Mouse (Mus musculus): ENCODE measurements around the gene Ripk1. TPM values are rescaled to one million over a fixed set of nuclear protein-coding genes. Genes with fewer than 3 reads are reported as not detected.

Ripk1 gene
- polyA plus RNA-seq (2017; shearing (Covaris generic)), result 10 to 100 TPM; 52.1 to 69.4 TPM

DNA sequence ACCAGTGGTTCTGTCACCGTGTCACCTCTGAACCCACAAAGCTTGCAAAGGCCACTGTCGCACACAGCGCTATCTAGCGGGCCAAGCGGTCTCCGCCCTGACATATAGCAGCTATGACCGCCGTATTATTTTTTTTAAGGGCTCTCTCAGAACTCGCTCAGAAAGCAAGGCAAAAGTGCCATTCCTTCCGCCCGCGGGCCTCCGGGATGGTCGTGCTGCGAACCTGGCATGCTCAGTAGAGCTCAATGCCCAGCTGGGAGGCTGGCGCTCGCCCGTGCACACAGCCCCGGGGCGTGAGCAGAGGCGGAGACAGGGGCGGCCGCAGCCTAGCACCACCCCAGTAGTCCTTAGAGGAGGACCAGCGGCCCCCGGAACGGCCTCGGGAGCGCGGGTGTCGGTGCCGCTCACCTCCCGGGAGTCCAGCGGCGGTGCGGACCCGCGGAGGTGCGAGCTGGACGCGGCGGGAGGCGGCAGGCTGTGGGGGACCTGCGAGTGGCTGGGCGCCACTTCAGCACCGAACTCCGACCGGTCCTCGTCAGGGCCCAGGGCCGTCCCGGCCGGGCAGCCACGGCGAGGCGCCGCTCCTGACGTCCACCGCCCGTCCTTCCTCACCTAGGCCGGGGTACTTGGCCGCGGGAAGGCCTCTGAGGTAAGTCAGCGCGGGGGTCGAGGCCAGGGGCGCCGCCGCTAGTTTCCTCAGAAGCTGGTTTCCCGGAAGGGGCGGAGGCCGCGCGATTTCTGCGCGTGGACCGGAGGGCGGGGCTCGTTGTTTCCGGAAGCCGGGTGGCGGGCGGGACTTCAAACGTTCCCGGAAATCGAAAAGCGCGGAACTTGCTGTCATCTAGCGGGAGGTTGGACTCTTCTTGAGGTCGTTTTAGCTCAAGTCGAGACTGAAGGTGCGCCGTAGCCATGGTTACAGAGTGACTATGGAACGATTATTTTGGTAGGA, at the start of gene Ripk1, which contains the start of gene Serpinb6a:
Gene Ripk1 (plus strand): TSS at position 306 of the 949 bp plus-strand sequence.
Gene Serpinb6a (minus strand): TSS at position 737 of the 949 bp plus-strand sequence.

DNA sequence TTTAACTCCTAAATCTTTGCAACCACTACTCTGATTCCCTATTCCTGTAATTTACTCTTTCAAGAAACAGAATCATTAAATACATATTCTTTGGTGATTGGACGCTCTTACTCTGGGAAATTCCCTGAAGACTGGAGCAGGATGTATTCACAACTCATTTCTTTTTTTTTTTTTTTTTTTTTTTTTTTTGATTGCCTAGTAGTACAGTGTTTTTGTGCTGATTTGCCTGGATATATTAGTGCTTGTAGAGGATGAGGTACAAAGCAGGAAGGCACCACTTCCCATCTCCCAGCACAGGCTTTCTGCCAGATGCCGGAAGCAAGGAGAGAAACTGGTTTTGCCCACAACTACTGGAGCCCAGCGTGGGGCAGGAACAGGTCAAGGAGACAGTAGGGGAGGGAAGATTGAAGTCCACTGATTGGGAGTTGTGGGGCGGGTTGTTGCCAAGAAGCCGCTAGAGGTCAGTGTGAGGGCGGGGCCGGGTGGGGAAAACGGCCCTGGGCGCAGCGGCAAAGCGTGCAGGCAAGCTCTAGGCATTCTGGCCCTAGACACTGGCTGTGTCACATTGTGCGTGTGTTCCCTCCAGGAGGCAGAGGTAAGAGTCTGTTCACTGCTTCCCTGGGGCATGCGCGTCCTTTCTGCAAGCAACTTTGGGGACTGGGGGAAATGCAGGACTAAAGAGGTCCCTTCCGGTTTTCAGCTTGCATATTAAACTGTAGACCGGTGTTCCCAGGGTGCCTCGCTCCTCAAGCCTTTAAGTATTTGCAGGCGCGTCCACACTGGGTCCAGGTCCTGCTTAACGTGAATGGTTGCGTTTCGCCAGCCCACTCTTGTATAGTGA, 37.7 kb upstream of the Ripk1 start, which contains the start of gene Nqo2:
Gene Nqo2 (plus strand): TSS at position 482 of the 841 bp plus-strand sequence.

DNA sequence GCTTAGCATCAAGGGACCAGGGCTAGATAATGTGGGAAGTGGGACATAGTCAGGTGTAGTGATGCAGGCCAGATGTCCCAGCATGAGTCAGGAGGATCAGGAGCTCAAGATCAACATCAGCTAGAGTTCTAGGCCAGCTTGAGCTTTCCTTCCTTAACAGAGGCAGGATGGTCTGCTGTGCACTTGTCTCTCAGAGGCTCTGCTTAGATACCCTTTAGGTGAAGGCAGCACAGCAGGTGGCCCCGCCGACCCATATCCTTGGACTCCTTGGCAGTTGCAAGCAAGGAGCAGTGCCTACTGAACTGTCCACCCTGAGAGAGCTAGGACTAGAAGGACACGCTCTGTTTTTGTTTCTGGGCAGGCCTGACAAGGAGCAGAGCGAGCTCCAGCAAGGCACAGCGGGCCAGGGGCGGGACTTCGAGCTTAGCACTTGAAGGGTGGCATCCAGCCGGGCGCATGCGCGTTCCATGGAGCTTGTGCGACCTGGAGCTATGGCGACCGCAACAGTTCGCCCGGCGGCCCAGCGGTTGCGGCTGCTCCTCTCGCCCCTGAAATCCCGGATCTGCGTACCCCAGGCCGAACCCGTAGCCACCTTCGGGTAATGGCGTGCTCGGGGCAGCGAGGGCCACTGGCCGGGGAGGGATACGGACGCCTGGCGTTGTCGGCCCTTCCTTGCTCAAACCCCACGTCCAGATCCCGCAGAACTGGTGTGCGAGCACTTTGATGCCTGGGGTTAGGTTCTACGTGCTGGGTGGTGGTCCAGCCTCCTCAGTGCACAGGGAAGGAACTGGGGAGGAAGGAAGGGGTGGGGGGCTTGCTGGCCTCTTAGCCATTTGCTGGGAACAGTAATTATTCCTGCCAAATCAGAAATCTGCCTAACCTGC, 35.3 kb downstream of the Ripk1 start, which contains the start of gene Bphl:
Gene Bphl (plus strand): TSS at position 426 of the 884 bp plus-strand sequence.

DNA sequence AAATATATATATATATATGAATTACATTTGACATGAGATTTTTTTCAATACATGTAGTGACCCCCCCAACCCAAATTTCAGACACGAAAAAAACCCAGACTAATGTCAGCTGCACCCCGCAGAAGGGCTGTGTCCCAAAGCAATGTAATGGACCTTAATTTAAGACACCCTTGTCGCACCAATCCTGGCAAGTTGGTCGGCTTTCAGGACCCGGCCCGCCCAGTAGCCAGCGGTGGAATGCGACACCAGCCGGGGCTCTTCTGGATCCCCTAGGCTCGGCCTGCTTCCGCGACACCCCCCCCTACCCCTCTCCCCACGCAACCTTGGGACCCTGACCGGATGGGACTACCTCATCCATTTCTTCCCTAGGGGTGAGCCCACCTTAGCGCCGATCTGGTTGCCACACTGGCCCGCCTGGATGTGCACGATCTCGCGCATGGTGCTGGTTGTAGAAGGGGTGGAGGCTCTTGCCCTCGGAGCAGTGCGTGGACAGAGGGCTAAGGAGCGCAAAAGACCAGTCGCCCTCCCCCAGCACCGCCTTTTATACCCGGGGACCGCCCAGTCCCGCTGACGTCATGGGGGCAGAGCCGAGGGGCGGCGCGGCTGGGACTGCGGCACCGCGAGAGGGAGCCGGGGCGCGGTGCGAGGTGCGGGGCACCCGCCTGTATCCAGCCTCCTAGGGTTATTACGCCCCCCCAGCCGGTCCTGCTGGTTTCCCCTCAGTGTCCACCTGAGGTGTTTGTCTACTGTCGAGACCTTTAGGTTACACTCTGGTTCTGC, 75.5 kb downstream of the Ripk1 start, which contains the start of gene Tubb2a:
Gene Tubb2a (minus strand): TSS at position 516 of the 780 bp plus-strand sequence.

Other genes starting within 250 kb of the Ripk1 start
- not detected for gene Serpinb6e, start 159.0 kb upstream of the Ripk1 start, polyA plus RNA-seq (2017; shearing (Covaris generic))
- under 1 TPM in 1 of 2 experiments, not detected in 1; 0.29 TPM for gene Serpinb6c, start 96.7 kb upstream of the Ripk1 start, polyA plus RNA-seq (2017; shearing (Covaris generic))
- gene Nqo2, start 37.7 kb upstream of the Ripk1 start, polyA plus RNA-seq (2017; shearing (Covaris generic)), result 10 to 100 TPM in 1 of 2 experiments, 1 to 10 TPM in 1; 7.9 to 11.8 TPM
- gene Serpinb6a, start 431 bp downstream of the Ripk1 start, polyA plus RNA-seq (2017; shearing (Covaris generic)), result 10 to 100 TPM; 31.9 to 73.2 TPM
- 10 to 100 TPM; 21.0 to 29.9 TPM for gene Bphl, start 35.2 kb downstream of the Ripk1 start, polyA plus RNA-seq (2017; shearing (Covaris generic))
- 10 to 100 TPM in 1 of 2 experiments, 1 to 10 TPM in 1; 8.1 to 12.1 TPM for gene Tubb2a, start 75.6 kb downstream of the Ripk1 start, polyA plus RNA-seq (2017; shearing (Covaris generic))
- gene Tubb2b, start 128.1 kb downstream of the Ripk1 start, polyA plus RNA-seq (2017; shearing (Covaris generic)), result 1 to 10 TPM in 1 of 2 experiments, under 1 TPM in 1; 0.91 to 2.0 TPM
- 10 to 100 TPM; 71.8 to 97.2 TPM for gene Psmg4, start 160.6 kb downstream of the Ripk1 start, polyA plus RNA-seq (2017; shearing (Covaris generic))

Measured in activated CD4-positive, CD25-positive, alpha-beta regulatory T cell (primary cell).